Mouse (Mus musculus) stomach, embryonic 16.5 days (tissue): ENCODE results near the gene Dennd2a. TPM values are rescaled to one million over a fixed set of nuclear protein-coding genes. Genes with fewer than 3 reads are reported as not detected.

Experiments
- ATAC-seq: fragments of 200-750 bp; cut with Nextera tagmentation; 2 replicates; pipeline ENCODE4 v1.8.0; 2017; ENCODE audit warnings: moderate number of reproducible peaks, moderate TSS enrichment; ENCODE audit not compliant: insufficient read depth, low FRiP score
- H3K27ac ChIP-seq: fragments of 300-500 bp; sonication (generic); 2 replicates; pipeline ENCODE4 v1.5.1; 2014; ENCODE audit warnings: low read length
- H3K27me3 ChIP-seq: fragments of 300-500 bp; sonication (generic); 2 replicates; pipeline ENCODE4 v1.6.1; 2014; ENCODE audit warnings: low read length, control low read depth, mixed read lengths; ENCODE audit not compliant: control insufficient read depth, insufficient read depth
- H3K36me3 ChIP-seq: fragments of 300-500 bp; sonication (generic); 2 replicates; pipeline ENCODE4 v1.6.1; 2014; ENCODE audit warnings: low read length; ENCODE audit not compliant: control insufficient read depth, insufficient read depth
- H3K4me1 ChIP-seq: fragments of 300-500 bp; sonication (generic); 2 replicates; pipeline ENCODE4 v1.6.1; 2014; ENCODE audit warnings: low read length, control low read depth, mixed read lengths; ENCODE audit not compliant: control insufficient read depth, insufficient read depth
- H3K4me2 ChIP-seq: fragments of 300-500 bp; sonication (generic); 2 replicates; pipeline ENCODE4 v1.6.1; 2014; ENCODE audit warnings: low read depth, low read length, mixed read lengths
- H3K4me3 ChIP-seq: fragments of 300-500 bp; sonication (generic); replicated peaks from 2 replicates; pipeline ENCODE4 v1.5.1; 2014; ENCODE audit warnings: mild to moderate bottlenecking, low read length
- H3K9ac ChIP-seq: fragments of 300-500 bp; sonication (generic); 2 replicates; pipeline ENCODE4 v1.6.1; 2014; ENCODE audit warnings: low read length
- H3K9me3 ChIP-seq: fragments of 300-500 bp; sonication (generic); replicated peaks from 2 replicates; pipeline ENCODE4 v1.6.1; 2016; ENCODE audit warnings: low read length, control low read depth; ENCODE audit not compliant: control insufficient read depth
- WGBS: fragments of 180-500 bp; shearing (Covaris S2); extraction: QIAGEN DNeasy Blood & Tissue Kit; methylation state at CpG from one replicate; pipeline ENCODE4 v1.1.7; 2014; 5-methylcytosine and 5-hydroxymethylcytosine counted together
- polyA plus RNA-seq: library from polyadenylated mRNA; unstranded; fragments of >200 nt; fragmentation: Nextera tagmentation; extraction: Ambion mirVana; gene quantifications from 2 replicates; pipeline ENCODE4 v1.2.1, GENCODE M21; 2015

Gene Dennd2a
- polyA plus RNA-seq, 1 experiment from 2014 or later = 10.8 TPM

DNA sequence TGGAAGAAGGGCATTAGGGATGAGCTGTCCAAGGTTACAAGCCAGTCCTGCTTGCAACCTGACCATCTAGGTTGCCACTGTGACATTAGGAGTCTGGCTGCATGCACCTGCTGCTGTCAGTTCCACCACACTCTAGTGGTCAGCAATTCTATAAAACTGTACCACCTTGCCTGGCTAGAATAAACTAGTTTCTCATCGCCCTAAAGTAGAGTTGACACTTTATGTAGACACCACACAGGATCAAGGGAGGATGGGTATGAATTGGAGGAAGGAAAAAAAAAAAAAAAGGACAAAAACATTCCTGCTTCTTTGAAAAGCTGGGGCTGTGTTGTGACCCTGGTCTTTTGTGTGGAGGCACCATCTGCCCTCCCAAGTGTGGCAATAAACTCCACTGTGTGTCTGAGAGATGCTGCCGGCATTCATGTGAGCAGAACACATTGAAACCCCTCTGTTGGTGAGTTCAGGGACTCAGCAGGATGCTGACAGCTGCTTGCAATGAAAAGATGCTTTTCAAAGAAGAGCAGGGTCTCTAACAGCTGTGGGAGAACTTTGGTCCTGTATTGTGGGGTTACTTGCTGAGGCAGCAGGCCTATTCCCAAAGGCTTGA lies 122.7 kb downstream of the Dennd2a start:
- WGBS = 89% methylated on average over 2 of the region's 2 CpGs
- Histone ChIP-seq H3K9me3 (no peaks in the 10 kb centered on the region), H3K9ac (no peak overlapping the region), H3K27me3 (no peaks in the 10 kb centered on the region), H3K4me1 (no peaks in the 10 kb centered on the region), H3K36me3 (no peaks in the 10 kb centered on the region), H3K4me3 (no peak overlapping the region), H3K4me2 (no peak overlapping the region), H3K27ac (no peak overlapping the region)
- ATAC-seq = no peak

- no peak overlapping the region for H3K4me3 ChIP-seq
- no peaks in the 10 kb centered on the region for H3K27me3 ChIP-seq
- no peaks in the 10 kb centered on the region for H3K9me3 ChIP-seq
- no peak overlapping the region for H3K4me2 ChIP-seq
- no peak for ATAC-seq
- 62% methylated on average over 2 of the region's 2 CpGs for WGBS
- no peak overlapping the region for H3K9ac ChIP-seq
- no peaks in the 10 kb centered on the region for H3K36me3 ChIP-seq
- H3K4me1 ChIP-seq = no peaks in the 10 kb centered on the region
- no peak overlapping the region for H3K27ac ChIP-seq
Measured at GRCm38 (mm10) chr6:39434111-39434885, 123.4 kb downstream of the Dennd2a start.

GRCm38 (mm10) chr6:39433701-39434100 lies 124.0 kb downstream of the Dennd2a start:
- H3K27ac ChIP-seq = no peak overlapping the region
- H3K4me3 ChIP-seq = no peak overlapping the region
- H3K27me3 ChIP-seq = no peaks in the 10 kb centered on the region
- no peak overlapping the region for H3K4me2 ChIP-seq
- H3K4me1 ChIP-seq = no peaks in the 10 kb centered on the region
- no peaks in the 10 kb centered on the region for H3K9me3 ChIP-seq
- no peak overlapping the region for H3K9ac ChIP-seq
- H3K36me3 ChIP-seq = no peaks in the 10 kb centered on the region
- no peak for ATAC-seq

DNA sequence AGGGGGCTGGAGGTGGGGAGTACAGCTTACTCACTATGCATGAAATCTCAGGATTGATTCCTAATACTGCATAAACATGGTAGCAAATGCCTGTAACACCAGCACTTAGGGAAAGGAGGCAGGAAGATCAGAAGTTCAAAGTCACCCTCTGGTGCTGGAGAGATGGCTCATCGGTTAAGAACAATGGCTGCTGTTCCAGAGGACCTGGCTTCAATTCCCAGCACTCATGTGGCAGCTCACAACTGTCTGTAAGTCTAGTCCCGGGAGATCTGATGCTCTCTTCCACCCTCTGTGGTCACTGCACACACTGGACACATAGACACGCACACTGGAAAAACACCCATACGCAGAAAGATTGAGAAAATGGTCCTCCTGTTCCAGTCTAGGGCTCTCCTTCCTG lies 124.5 kb downstream of the Dennd2a start:
- ATAC-seq = no peak
- Histone ChIP-seq H3K36me3 (no peaks in the 10 kb centered on the region), H3K27me3 (no peaks in the 10 kb centered on the region), H3K4me1 (no peaks in the 10 kb centered on the region), H3K4me2 (no peak overlapping the region), H3K4me3 (no peak overlapping the region), H3K9me3 (no peaks in the 10 kb centered on the region), H3K27ac (no peak overlapping the region), H3K9ac (no peak overlapping the region)
- 84% methylated on average over 4 of the region's 4 CpGs for WGBS

GRCm38 (mm10) chr6:39430722-39431121 lies 126.9 kb downstream of the Dennd2a start:
- H3K4me3 ChIP-seq = no peak overlapping the region
- ATAC-seq = no peak
- WGBS = 78% methylated on average over 11 of the region's 11 CpGs

GRCm38 (mm10) chr6:39429007-39429788 lies 128.5 kb downstream of the Dennd2a start:
- no peak overlapping the region for H3K27ac ChIP-seq
- H3K4me3 ChIP-seq = no peak overlapping the region
- ATAC-seq = no peak
- no peaks in the 10 kb centered on the region for H3K4me1 ChIP-seq
- H3K9ac ChIP-seq = no peak overlapping the region
- 69% methylated on average over 6 of the region's 6 CpGs for WGBS
- H3K4me2 ChIP-seq = no peak overlapping the region
- H3K9me3 ChIP-seq = no peaks in the 10 kb centered on the region
- no peaks in the 10 kb centered on the region for H3K27me3 ChIP-seq
- no peaks in the 10 kb centered on the region for H3K36me3 ChIP-seq

More at GRCm38 (mm10) chr6:39430722-39431121, 126.9 kb downstream of the Dennd2a start:
- H3K4me2 ChIP-seq = no peak overlapping the region
- H3K9me3 ChIP-seq = no peaks in the 10 kb centered on the region
- no peak overlapping the region for H3K9ac ChIP-seq
- no peaks in the 10 kb centered on the region for H3K36me3 ChIP-seq
- no peaks in the 10 kb centered on the region for H3K27me3 ChIP-seq
- H3K4me1 ChIP-seq = no peaks in the 10 kb centered on the region
- H3K27ac ChIP-seq = no peak overlapping the region

DNA sequence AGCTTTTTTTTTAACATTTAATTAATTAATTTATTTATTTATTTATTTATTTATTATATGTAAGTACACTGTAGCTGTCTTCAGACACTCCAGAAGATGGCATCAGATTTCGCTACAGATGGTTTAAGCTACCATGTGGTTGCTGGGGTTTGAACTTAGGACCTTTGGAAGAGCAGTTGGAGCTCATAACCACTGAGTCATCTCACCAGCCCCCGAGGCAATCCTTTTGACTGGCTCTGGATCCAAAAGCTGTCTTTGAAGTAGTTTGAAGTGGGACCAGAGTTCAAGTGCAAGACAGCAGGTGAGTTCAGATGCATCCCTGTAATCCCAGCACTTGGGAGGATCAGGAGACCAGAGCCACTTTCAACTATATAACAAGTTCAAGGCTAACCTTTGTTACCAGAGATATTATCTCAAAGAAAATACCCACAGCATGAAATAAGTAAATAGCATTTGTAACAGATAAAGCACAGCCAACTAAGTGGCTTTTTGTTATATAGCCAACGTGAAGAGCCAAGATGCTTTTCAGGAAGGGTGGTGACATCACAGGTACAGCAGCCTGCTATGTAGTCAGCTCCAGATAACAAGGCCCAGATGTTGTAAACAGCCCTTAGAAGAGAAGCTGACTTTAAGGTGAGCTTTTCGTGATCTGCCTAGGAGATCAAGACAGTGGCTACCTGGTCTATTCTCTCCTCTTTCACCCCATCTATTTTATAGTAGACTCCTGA lies 130.2 kb downstream of the Dennd2a start:
- 68% methylated on average over 4 of the region's 4 CpGs for WGBS
- H3K36me3 ChIP-seq = no peaks in the 10 kb centered on the region
- no peak overlapping the region for H3K27ac ChIP-seq
- H3K27me3 ChIP-seq = no peaks in the 10 kb centered on the region
- no peaks in the 10 kb centered on the region for H3K4me1 ChIP-seq
- no peak overlapping the region for H3K4me3 ChIP-seq
- H3K9ac ChIP-seq = no peak overlapping the region
- ATAC-seq = no peak
- H3K4me2 ChIP-seq = no peak overlapping the region
- H3K9me3 ChIP-seq = no peaks in the 10 kb centered on the region

- Histone ChIP-seq H3K9me3 (no peaks in the 10 kb centered on the region), H3K27me3 (no peaks in the 10 kb centered on the region), H3K9ac (no peak overlapping the region), H3K4me2 (no peak overlapping the region), H3K27ac (no peak overlapping the region), H3K4me1 (no peaks in the 10 kb centered on the region), H3K36me3 (no peaks in the 10 kb centered on the region), H3K4me3 (no peak overlapping the region)
- ATAC-seq = no peak
- 70% methylated on average over 4 of the region's 4 CpGs for WGBS
Measured at GRCm38 (mm10) chr6:39426725-39427124, 130.9 kb downstream of the Dennd2a start.
